Mouse (Mus musculus): Measurements from ENCODE around the gene Ppp5c. TPM values are rescaled to one million over a fixed set of nuclear protein-coding genes. Genes with fewer than 3 reads are reported as not detected.

The Ppp5c gene
- polyA plus RNA-seq, 1 experiment from 2014 or later = 45.0 TPM

- H3K27me3 ChIP-seq (replicated peaks; ENCODE audit: control insufficient read depth, insufficient read depth, low read length) = no peaks in the 10 kb centered on the region
- ATAC-seq = no peak
- H3K4me3 ChIP-seq (ENCODE audit: low read depth, low read length) = no peak overlapping the region
- H3K4me1 ChIP-seq (replicated peaks; ENCODE audit: control insufficient read depth, insufficient read depth, low read length) = 0 out of 2 replicates have a peak, but pooled peaks cover 5% of the 10 kb centered on the region
- H3K9me3 ChIP-seq (ENCODE audit: control insufficient read depth) = no peaks in the 10 kb centered on the region
- no peak overlapping the region for H3K4me2 ChIP-seq (replicated peaks; ENCODE audit: low read depth)
- no peak overlapping the region for H3K9ac ChIP-seq (ENCODE audit: low read depth, low read length)
- H3K27ac ChIP-seq (ENCODE audit: low read depth, low read length) = no peak overlapping the region
- TF ChIP-seq CTCF (IDR thresholded peaks at IDR 0.05; ENCODE audit: low read depth) = peak; percentile 87
- WGBS = 3% methylated on average over 2 of the region's 2 CpGs
- no peaks in the 10 kb centered on the region for H3K36me3 ChIP-seq (ENCODE audit: control insufficient read depth, insufficient read depth)
These were observed 38.7 kb upstream of the Ppp5c start for GRCm38 (mm10) chr7:17066412-17066811.

GRCm38 (mm10) chr7:17065620-17066019 lies 37.9 kb upstream of the Ppp5c start:
- 66% methylated on average over 9 of the region's 9 CpGs for WGBS
- no peak for ATAC-seq
- no peaks in the 10 kb centered on the region for H3K27me3 ChIP-seq (replicated peaks; ENCODE audit: control insufficient read depth, insufficient read depth, low read length)
- no peak overlapping the region for H3K9ac ChIP-seq (ENCODE audit: low read depth, low read length)
- H3K4me2 ChIP-seq (replicated peaks; ENCODE audit: low read depth) = no peak overlapping the region
- H3K27ac ChIP-seq (ENCODE audit: low read depth, low read length) = no peak overlapping the region
- no peak for TF ChIP-seq CTCF (IDR thresholded peaks at IDR 0.05; ENCODE audit: low read depth)
- H3K4me3 ChIP-seq (ENCODE audit: low read depth, low read length) = no peak overlapping the region
- 0 out of 2 replicates have a peak, but pooled peaks cover 5% of the 10 kb centered on the region for H3K4me1 ChIP-seq (replicated peaks; ENCODE audit: control insufficient read depth, insufficient read depth, low read length)
- H3K9me3 ChIP-seq (ENCODE audit: control insufficient read depth) = no peaks in the 10 kb centered on the region
- no peaks in the 10 kb centered on the region for H3K36me3 ChIP-seq (ENCODE audit: control insufficient read depth, insufficient read depth)

GRCm38 (mm10) chr7:17062845-17063244 lies 35.1 kb upstream of the Ppp5c start:
- Histone ChIP-seq H3K9me3 (ENCODE audit: control insufficient read depth) (no peaks in the 10 kb centered on the region), H3K4me2 (replicated peaks; ENCODE audit: low read depth) (peak overlapping the region; percentile 85), H3K9ac (ENCODE audit: low read depth, low read length) (peak overlapping the region; percentile 69), H3K4me3 (ENCODE audit: low read depth, low read length) (peak overlapping the region; percentile 67), H3K27me3 (replicated peaks; ENCODE audit: control insufficient read depth, insufficient read depth, low read length) (no peaks in the 10 kb centered on the region), H3K36me3 (ENCODE audit: control insufficient read depth, insufficient read depth) (no peaks in the 10 kb centered on the region), H3K27ac (ENCODE audit: low read depth, low read length) (peak overlapping the region; percentile 99), H3K4me1 (replicated peaks; ENCODE audit: control insufficient read depth, insufficient read depth, low read length) (0 out of 2 replicates have a peak, but pooled peaks cover 15% of the 10 kb centered on the region)
- TF ChIP-seq CTCF (IDR thresholded peaks at IDR 0.05; ENCODE audit: low read depth) = peak; percentile 32
- WGBS = 4% methylated on average over 11 of the region's 11 CpGs
- peak; percentile 49 for ATAC-seq

GRCm38 (mm10) chr7:17062389-17062788 lies 34.7 kb upstream of the Ppp5c start, which contains the start of gene Hif3a:
TSS of gene Hif3a (minus strand) at chr7:17062427.
- under 1% methylated on average over 15 of the region's 15 CpGs for WGBS
- Histone ChIP-seq H3K27me3 (replicated peaks; ENCODE audit: control insufficient read depth, insufficient read depth, low read length) (no peaks in the 10 kb centered on the region), H3K36me3 (ENCODE audit: control insufficient read depth, insufficient read depth) (no peaks in the 10 kb centered on the region), H3K4me1 (replicated peaks; ENCODE audit: control insufficient read depth, insufficient read depth, low read length) (0 out of 2 replicates have a peak, but pooled peaks cover 15% of the 10 kb centered on the region), H3K9me3 (ENCODE audit: control insufficient read depth) (no peaks in the 10 kb centered on the region), H3K27ac (ENCODE audit: low read depth, low read length) (peak within 1 kb of the TSS; percentile 99), H3K4me2 (replicated peaks; ENCODE audit: low read depth) (peak within 1 kb of the TSS; percentile 85), H3K4me3 (ENCODE audit: low read depth, low read length) (peak within 1 kb of the TSS; percentile 67), H3K9ac (ENCODE audit: low read depth, low read length) (peak within 1 kb of the TSS; percentile 69)
- peak; percentile 35 for ATAC-seq
- no peak for TF ChIP-seq CTCF (IDR thresholded peaks at IDR 0.05; ENCODE audit: low read depth)

GRCm38 (mm10) chr7:17060782-17061605 lies 33.3 kb upstream of the Ppp5c start:
- WGBS = 15% methylated on average over 21 of the region's 22 CpGs
- H3K27ac ChIP-seq (ENCODE audit: low read depth, low read length) = peak overlapping the region; percentile 99
- ATAC-seq = no peak
- peak overlapping the region; percentile 69 for H3K9ac ChIP-seq (ENCODE audit: low read depth, low read length)
- peak; percentile 83 for TF ChIP-seq CTCF (IDR thresholded peaks at IDR 0.05; ENCODE audit: low read depth)
- H3K9me3 ChIP-seq (ENCODE audit: control insufficient read depth) = no peaks in the 10 kb centered on the region
- no peaks in the 10 kb centered on the region for H3K36me3 ChIP-seq (ENCODE audit: control insufficient read depth, insufficient read depth)
- H3K4me3 ChIP-seq (ENCODE audit: low read depth, low read length) = peak overlapping the region; percentile 67
- 0 out of 2 replicates have a peak, but pooled peaks cover 15% of the 10 kb centered on the region for H3K4me1 ChIP-seq (replicated peaks; ENCODE audit: control insufficient read depth, insufficient read depth, low read length)
- H3K4me2 ChIP-seq (replicated peaks; ENCODE audit: low read depth) = peak overlapping the region; percentile 85
- no peaks in the 10 kb centered on the region for H3K27me3 ChIP-seq (replicated peaks; ENCODE audit: control insufficient read depth, insufficient read depth, low read length)

- no peaks in the 10 kb centered on the region for H3K9me3 ChIP-seq (ENCODE audit: control insufficient read depth)
- H3K27me3 ChIP-seq (replicated peaks; ENCODE audit: control insufficient read depth, insufficient read depth, low read length) = no peaks in the 10 kb centered on the region
- TF ChIP-seq CTCF (IDR thresholded peaks at IDR 0.05; ENCODE audit: low read depth) = no peak
- peak; percentile 27 for ATAC-seq
- H3K27ac ChIP-seq (ENCODE audit: low read depth, low read length) = peak overlapping the region; percentile 99
- H3K9ac ChIP-seq (ENCODE audit: low read depth, low read length) = peak overlapping the region; percentile 69
- WGBS = 2% methylated on average over 9 of the region's 9 CpGs
- peak overlapping the region; percentile 67 for H3K4me3 ChIP-seq (ENCODE audit: low read depth, low read length)
- no peaks in the 10 kb centered on the region for H3K36me3 ChIP-seq (ENCODE audit: control insufficient read depth, insufficient read depth)
- H3K4me1 ChIP-seq (replicated peaks; ENCODE audit: control insufficient read depth, insufficient read depth, low read length) = 0 out of 2 replicates have a peak, but pooled peaks cover 15% of the 10 kb centered on the region
- H3K4me2 ChIP-seq (replicated peaks; ENCODE audit: low read depth) = peak overlapping the region; percentile 85
These were observed 32.5 kb upstream of the Ppp5c start for GRCm38 (mm10) chr7:17060031-17060781.

Data from intestine, postnatal 0 days (tissue).